Comparison of ENCODE assay signal across 14 mouse cellular contexts in genomic region chr4:64003677-64004076, GRCm38 (mm10). TPM values are rescaled to one million over a fixed set of nuclear protein-coding genes. Genes with fewer than 3 reads are reported as not detected.
DNase-seq lines count a peak whose midpoint lies in the region; ATAC-seq and TF ChIP-seq lines count a peak whose summit lies in the region.
"Had no signal": no experiment of that assay in that cellular context is flagged by ENCODE, and none has a peak within 500 bp of the region (broad histone marks: within the 10 kb centered on the region; RNA-seq: fewer than 3 reads in every experiment).

No protein-coding gene starts in this region.

- no peaks in the 10 kb centered on the region for H3K36me3 ChIP-seq in forebrain, embryonic 15.5 days
- no peaks in the 10 kb centered on the region for H3K36me3 ChIP-seq in forebrain, postnatal 0 days (ENCODE audit: insufficient read depth)
- no peaks in the 10 kb centered on the region for H3K36me3 ChIP-seq in neural tube, embryonic 14.5 days (ENCODE audit: control insufficient read depth, insufficient read depth, low read length)
- H3K36me3 ChIP-seq in neural tube, embryonic 15.5 days: no peaks in the 10 kb centered on the region
- H3K36me3 ChIP-seq in heart, embryonic 11.5 days (ENCODE audit: control insufficient read depth, insufficient read depth, low read length): no peaks in the 10 kb centered on the region
- H3K36me3 ChIP-seq: liver, embryonic 12.5 days had no signal

- 0 out of 2 replicates have a peak, but pooled peaks have one; percentile 26 for ATAC-seq in forebrain, embryonic 15.5 days (replicated peaks)
- ATAC-seq in forebrain, postnatal 0 days: no peak
- peak; percentile 16; the same call in 1 of the 2 replicates for ATAC-seq in neural tube, embryonic 14.5 days (ENCODE audit: low read depth)
- no peak for ATAC-seq in neural tube, embryonic 15.5 days (ENCODE audit: low FRiP score)
- ATAC-seq in heart, embryonic 11.5 days (replicated peaks; ENCODE audit: insufficient number of reproducible peaks, low FRiP score, low TSS enrichment): no peak
- ATAC-seq: intestine, postnatal 0 days; liver, embryonic 12.5 days had no signal

- no peak overlapping the region for H3K27ac ChIP-seq in forebrain, embryonic 15.5 days (replicated peaks)
- no peak overlapping the region for H3K27ac ChIP-seq in forebrain, postnatal 0 days (ENCODE audit: low read depth, low read length)
- H3K27ac ChIP-seq in neural tube, embryonic 14.5 days (ENCODE audit: low read depth, low read length): no peak overlapping the region
- no peak overlapping the region for H3K27ac ChIP-seq in neural tube, embryonic 15.5 days (replicated peaks)
- no peak overlapping the region for H3K27ac ChIP-seq in heart, embryonic 11.5 days (ENCODE audit: low read depth, low read length)
- H3K27ac ChIP-seq: liver, embryonic 12.5 days; stomach, postnatal 0 days had no signal

- TF ChIP-seq CTCF in forebrain, postnatal 0 days (IDR thresholded peaks at IDR 0.05; ENCODE audit: low read depth): no peak

- H3K9ac ChIP-seq in forebrain, embryonic 15.5 days (replicated peaks): no peak overlapping the region
- no peak overlapping the region for H3K9ac ChIP-seq in forebrain, postnatal 0 days
- no peak overlapping the region for H3K9ac ChIP-seq in neural tube, embryonic 14.5 days (replicated peaks; ENCODE audit: low read depth, low read length)
- no peak overlapping the region for H3K9ac ChIP-seq in neural tube, embryonic 15.5 days (replicated peaks)
- H3K9ac ChIP-seq in heart, embryonic 11.5 days (ENCODE audit: low read depth, low read length): no peak overlapping the region
- H3K9ac ChIP-seq: liver, embryonic 12.5 days had no signal

- no peaks in the 10 kb centered on the region for H3K27me3 ChIP-seq in forebrain, embryonic 15.5 days
- H3K27me3 ChIP-seq in forebrain, postnatal 0 days (ENCODE audit: insufficient read depth, low read length): no peaks in the 10 kb centered on the region
- no peaks in the 10 kb centered on the region for H3K27me3 ChIP-seq in neural tube, embryonic 14.5 days (ENCODE audit: control insufficient read depth, insufficient read depth, low read length)
- H3K27me3 ChIP-seq in neural tube, embryonic 15.5 days (replicated peaks): no peaks in the 10 kb centered on the region
- H3K27me3 ChIP-seq in heart, embryonic 11.5 days (ENCODE audit: control insufficient read depth, insufficient read depth, low read length): no peaks in the 10 kb centered on the region
- H3K27me3 ChIP-seq: liver, embryonic 12.5 days had no signal

- no peak for DNase-seq in forebrain, postnatal 0 days
- peak; percentile 42 for DNase-seq in layer of hippocampus, adult 9-11 months
- DNase-seq in layer of hippocampus, adult 8-10 months (ENCODE audit: low spot score in 2 of 2): no peak
- DNase-seq: cerebellum, adult 11 months; cerebellum, postnatal 14 days; kidney, postnatal 14 days; right cerebral cortex, postnatal 25 days had no signal

- no peaks in the 10 kb centered on the region for H3K4me1 ChIP-seq in forebrain, embryonic 15.5 days
- H3K4me1 ChIP-seq in forebrain, postnatal 0 days (ENCODE audit: insufficient read depth): no peaks in the 10 kb centered on the region
- no peaks in the 10 kb centered on the region for H3K4me1 ChIP-seq in neural tube, embryonic 14.5 days (ENCODE audit: control insufficient read depth, insufficient read depth, low read length)
- no peaks in the 10 kb centered on the region for H3K4me1 ChIP-seq in neural tube, embryonic 15.5 days
- no peaks in the 10 kb centered on the region for H3K4me1 ChIP-seq in heart, embryonic 11.5 days (ENCODE audit: control insufficient read depth, insufficient read depth, low read length)
- H3K4me1 ChIP-seq: liver, embryonic 12.5 days had no signal

- H3K4me3 ChIP-seq in forebrain, embryonic 15.5 days: no peak overlapping the region
- H3K4me3 ChIP-seq in forebrain, postnatal 0 days (ENCODE audit: low read depth, low read length): no peak overlapping the region
- H3K4me3 ChIP-seq in neural tube, embryonic 14.5 days (ENCODE audit: low read depth, low read length): no peak overlapping the region
- H3K4me3 ChIP-seq in neural tube, embryonic 15.5 days (replicated peaks): no peak overlapping the region
- no peak overlapping the region for H3K4me3 ChIP-seq in heart, embryonic 11.5 days (ENCODE audit: low read depth, low read length)
- H3K4me3 ChIP-seq: liver, embryonic 12.5 days had no signal

- no peaks in the 10 kb centered on the region for H3K9me3 ChIP-seq in forebrain, embryonic 15.5 days
- no peaks in the 10 kb centered on the region for H3K9me3 ChIP-seq in forebrain, postnatal 0 days (ENCODE audit: low read length)
- no peaks in the 10 kb centered on the region for H3K9me3 ChIP-seq in neural tube, embryonic 14.5 days (ENCODE audit: control insufficient read depth, low read length)
- H3K9me3 ChIP-seq in neural tube, embryonic 15.5 days (replicated peaks): no peaks in the 10 kb centered on the region
- H3K9me3 ChIP-seq in heart, embryonic 11.5 days (replicated peaks; ENCODE audit: control insufficient read depth, low read length): no peaks in the 10 kb centered on the region
- H3K9me3 ChIP-seq: liver, embryonic 12.5 days had no signal

- H3K4me2 ChIP-seq in forebrain, embryonic 15.5 days (replicated peaks): no peak overlapping the region
- no peak overlapping the region for H3K4me2 ChIP-seq in forebrain, postnatal 0 days (ENCODE audit: low read depth)
- H3K4me2 ChIP-seq in neural tube, embryonic 14.5 days (ENCODE audit: low read depth, low read length): no peak overlapping the region
- H3K4me2 ChIP-seq in neural tube, embryonic 15.5 days: no peak overlapping the region
- no peak overlapping the region for H3K4me2 ChIP-seq in heart, embryonic 11.5 days
- H3K4me2 ChIP-seq: liver, embryonic 12.5 days had no signal

- WGBS in forebrain, embryonic 15.5 days: 13% methylated on average over 3 of the region's 3 CpGs
- WGBS in forebrain, postnatal 0 days: 18% methylated on average over 3 of the region's 3 CpGs
- 10% methylated on average over 3 of the region's 3 CpGs for WGBS in neural tube, embryonic 14.5 days
- 8% methylated on average over 3 of the region's 3 CpGs for WGBS in neural tube, embryonic 15.5 days
- 60% methylated on average over 3 of the region's 3 CpGs for WGBS in heart, embryonic 11.5 days (ENCODE audit: insufficient replicate concordance)

RNA-seq across cellular contexts. Expression of gene Tnc, which starts 43.1 kb away (rescaled TPM):
- 33.3 and 38.7 TPM in 2 replicates for polyA plus RNA-seq in forebrain, embryonic 15.5 days (2015; fragmentation: Nextera tagmentation; extraction: Ambion mirVana)
- total RNA-seq in forebrain, postnatal 0 days (2014; rRNA removed): 95.3 and 131 TPM in 2 replicates
- 29.1 and 39.5 TPM in 2 replicates for polyA plus RNA-seq in forebrain, postnatal 0 days (2015; fragmentation: Nextera tagmentation; extraction: Ambion mirVana)
- total RNA-seq in layer of hippocampus, adult 8-10 months (2022): 1 to 10 TPM; 2.1 to 4.3 (median 2.7) TPM
- 48.9 and 76.3 TPM in 2 replicates for polyA plus RNA-seq in neural tube, embryonic 14.5 days (2014; fragmentation: Nextera tagmentation; extraction: Ambion mirVana)
- 54.4 and 67.0 TPM in 2 replicates for polyA plus RNA-seq in neural tube, embryonic 15.5 days (2015; fragmentation: Nextera tagmentation; extraction: Ambion mirVana)
- polyA plus RNA-seq in heart, embryonic 11.5 days (2014; fragmentation: Nextera tagmentation; extraction: Ambion mirVana): 24.6 and 28.9 TPM in 2 replicates

Comparison
In these comparisons a context has a peak if more than half of its experiments do, and no peak if none do; other contexts are left out.
1. ATAC-seq: peak in forebrain, embryonic 15.5 days (single experiment) and neural tube, embryonic 14.5 days (single experiment); none in forebrain, postnatal 0 days (single experiment), neural tube, embryonic 15.5 days (single experiment) and heart, embryonic 11.5 days (single experiment).